Mouse (Mus musculus) ES-Bruce4 (cell line): ENCODE results near the gene Cyb561d2.

ENCODE experiments used
- CTCF ChIP-seq: IDR thresholded peaks from one replicate; pipeline ENCODE4 v1.8.1; 2011; ENCODE audit warnings: low read depth, low read length
- EP300 ChIP-seq: IDR thresholded peaks from 2 replicates; pipeline ENCODE4 v1.6.1; 2011; ENCODE audit warnings: low read depth, low read length; ENCODE audit not compliant: insufficient read depth
- POLR2A ChIP-seq: IDR thresholded peaks from one replicate; pipeline ENCODE4 v1.8.1; 2011; ENCODE audit warnings: low read length; ENCODE audit not compliant: insufficient read depth

- no peak for TF ChIP-seq CTCF
- TF ChIP-seq EP300, result peak; percentile 63; the same call in 1 of the 2 replicates
- no peak for TF ChIP-seq POLR2A
These were observed 20.1 kb downstream of the Cyb561d2 start for GRCm38 (mm10) chr9:107521711-107522399.
